Mouse (Mus musculus) natural killer cell, adult 2 months (primary cell): ENCODE measurements around the gene Vps4b.
"Not testable (repeated sequence)": the region's sequence is repeated elsewhere in the genome, so short reads cannot be mapped to it uniquely, and the experiment has no call there.

Experiments
- DNase-seq, 2 experiments: peaks; one replicate each; pipeline ENCODE4 v3.0.0; 2022; ENCODE audit warnings: low spot score in 2 of 2

Gene Vps4b

GRCm38 (mm10) chr1:106752013-106752412 is 44.5 kb downstream of the Vps4b start:
- DNase-seq = no peak

GRCm38 (mm10) chr1:106750656-106751055 is 45.9 kb downstream of the Vps4b start:
- DNase-seq = no peak

GRCm38 (mm10) chr1:106748555-106749315 is 47.8 kb downstream of the Vps4b start:
- no peak for DNase-seq

GRCm38 (mm10) chr1:106742980-106743379 is 53.5 kb downstream of the Vps4b start:
- DNase-seq = no peak

- DNase-seq = no peak
These were observed 55.8 kb downstream of the Vps4b start for GRCm38 (mm10) chr1:106740735-106741134.

GRCm38 (mm10) chr1:106739810-106740209 is 56.7 kb downstream of the Vps4b start:
- DNase-seq = no peak

GRCm38 (mm10) chr1:106738092-106738491 is 58.4 kb downstream of the Vps4b start:
- peak; percentile 39 to 56 for DNase-seq

- no peak for DNase-seq
These were observed 60.3 kb downstream of the Vps4b start for GRCm38 (mm10) chr1:106736211-106736610.

- DNase-seq = peak; percentile 17 to 55
These were observed 60.9 kb downstream of the Vps4b start for GRCm38 (mm10) chr1:106735586-106735985.

GRCm38 (mm10) chr1:106722061-106722460 is 74.5 kb downstream of the Vps4b start:
- DNase-seq = no peak

- not testable (repeated sequence) for DNase-seq
These were observed 78.8 kb downstream of the Vps4b start for GRCm38 (mm10) chr1:106717736-106718135.

GRCm38 (mm10) chr1:106717071-106717601 is 79.4 kb downstream of the Vps4b start:
- DNase-seq = peak in 1 of 2 experiments; percentile 65

- no peak for DNase-seq
These were observed 80.4 kb downstream of the Vps4b start for GRCm38 (mm10) chr1:106716141-106716540.

- DNase-seq = no peak
These were observed 81.1 kb downstream of the Vps4b start for GRCm38 (mm10) chr1:106715111-106716083.

- no peak for DNase-seq
These were observed 82.0 kb downstream of the Vps4b start for GRCm38 (mm10) chr1:106714530-106714981.
